Mouse (Mus musculus): ENCODE data around the gene Zdhhc7. TPM values are rescaled to one million over a fixed set of nuclear protein-coding genes. Genes with fewer than 3 reads are reported as not detected.
A peak's percentile ranks its signal among the peaks of the same experiment; 100 is the strongest.

Zdhhc7 gene
- polyA plus RNA-seq (2014; fragmentation: Nextera tagmentation; extraction: Ambion mirVana): 19.5 and 21.8 TPM in 2 replicates

DNA sequence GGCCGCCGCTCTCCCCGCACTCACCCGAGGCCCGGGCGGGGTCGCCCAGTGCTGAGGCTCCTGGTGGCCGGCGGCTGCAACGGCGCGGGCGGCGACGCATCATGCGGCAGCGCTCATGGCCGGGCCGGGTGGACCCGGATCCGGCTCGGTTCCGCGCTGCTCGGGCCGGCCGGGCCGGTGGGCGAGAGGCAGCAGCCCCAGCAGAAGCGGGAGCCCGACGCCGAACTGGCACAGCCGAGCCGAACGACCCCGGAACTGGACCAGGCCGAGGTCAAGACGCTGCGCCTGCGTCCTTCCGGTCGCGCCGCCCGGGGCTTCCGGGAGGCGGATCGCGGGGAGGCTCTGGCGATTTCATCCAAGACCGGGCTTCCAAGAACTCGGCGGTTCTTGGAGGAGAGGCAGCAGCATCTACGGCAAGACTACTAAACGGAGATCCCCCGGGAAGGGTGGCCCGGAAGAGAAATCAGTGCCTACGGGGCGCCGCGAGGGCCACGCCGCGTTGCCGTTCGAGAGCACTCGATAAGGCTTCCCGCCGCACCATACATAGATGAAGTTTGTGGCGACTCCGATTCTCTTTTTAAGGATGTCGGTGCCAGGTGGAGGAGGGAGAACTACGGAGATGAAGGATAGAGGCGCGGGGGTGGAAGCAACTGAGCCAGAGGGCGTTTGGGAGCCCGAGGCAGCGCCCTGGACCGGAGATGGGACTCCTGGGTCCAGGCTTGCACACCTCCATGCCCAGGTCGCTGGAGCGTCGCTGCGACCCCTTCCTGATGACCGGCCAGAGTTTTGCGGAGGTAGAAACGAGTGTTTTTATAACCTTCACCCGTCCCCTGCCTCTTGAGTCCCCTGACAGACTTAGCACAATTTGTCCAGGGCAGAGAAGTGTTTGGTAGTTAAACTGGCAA, at the start of gene Zdhhc7:
Gene Zdhhc7, minus strand, starts transcription at position 415 of the 905 bp plus-strand sequence.
- H3K36me3 ChIP-seq (ENCODE audit: control insufficient read depth, insufficient read depth, low read length): peaks cover 3% of the 10 kb centered on the region; the same call in 1 of the 2 replicates
- WGBS: under 1% methylated on average over 87 of the region's 88 CpGs
- peak; percentile 89 for ATAC-seq

DNA sequence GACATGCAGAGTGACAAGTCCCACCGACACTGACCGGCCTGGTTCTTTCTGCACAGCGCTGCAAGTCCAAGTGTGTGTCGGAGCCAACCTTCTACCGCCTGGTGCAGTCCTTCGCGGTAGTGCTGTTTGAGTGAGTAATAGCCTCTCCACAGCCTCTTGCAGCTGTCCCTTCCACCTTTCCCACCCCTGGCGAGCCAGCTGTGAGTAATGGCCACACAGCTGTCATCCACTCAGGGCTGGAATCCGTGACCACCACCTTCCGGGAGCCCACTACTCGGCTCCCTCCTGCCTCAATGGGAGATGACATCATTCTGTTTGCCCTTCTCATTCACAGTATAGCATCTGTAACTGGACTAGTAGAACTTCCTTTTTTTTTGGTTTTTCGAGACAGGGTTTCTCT, 48.7 kb upstream of the Zdhhc7 start:
- 80% methylated on average over 12 of the region's 12 CpGs for WGBS

More for the DNA sequence above, at the start of gene Zdhhc7:
- no peaks in the 10 kb centered on the region for H3K9me3 ChIP-seq (replicated peaks; ENCODE audit: control insufficient read depth, low read length)
- peak within 1 kb of the TSS; percentile 90 for H3K27ac ChIP-seq (ENCODE audit: low read depth, low read length)
- H3K4me3 ChIP-seq (ENCODE audit: low read depth, low read length): peak within 1 kb of the TSS; percentile 92
- H3K4me2 ChIP-seq (ENCODE audit: low read length): peak within 1 kb of the TSS; percentile 97
- DNase-seq (ENCODE audit: low spot score): peak; percentile 77
- H3K9ac ChIP-seq (ENCODE audit: low read length): peak within 1 kb of the TSS; percentile 90
- H3K27me3 ChIP-seq (replicated peaks; ENCODE audit: control insufficient read depth, insufficient read depth, low read length): no peaks in the 10 kb centered on the region
- H3K4me1 ChIP-seq (ENCODE audit: control insufficient read depth, insufficient read depth, low read length): peaks cover 10% of the 10 kb centered on the region

DNA sequence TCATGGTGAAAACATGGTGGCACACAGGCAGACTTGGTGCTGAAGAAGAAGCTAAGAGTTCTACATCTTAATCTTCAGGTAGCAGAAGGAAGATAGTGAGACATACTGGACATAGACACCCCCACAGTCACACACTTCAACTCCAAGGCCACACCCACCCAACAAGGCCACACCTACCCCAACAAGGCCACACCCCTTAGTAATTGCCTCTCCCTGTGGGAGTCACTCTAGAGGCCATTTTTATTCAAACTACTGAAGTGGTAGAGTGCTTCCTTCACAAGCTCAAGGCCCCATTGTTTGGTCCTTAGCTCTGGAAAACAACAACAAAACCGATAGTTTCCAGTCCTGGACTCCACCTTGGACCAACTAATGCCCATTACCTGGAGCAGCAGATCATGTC, 44.8 kb upstream of the Zdhhc7 start:
- ATAC-seq: no peak
- H3K36me3 ChIP-seq (ENCODE audit: control insufficient read depth, insufficient read depth, low read length): no peaks in the 10 kb centered on the region
- WGBS: 63% methylated on average over 1 of the region's 1 CpGs
- H3K4me2 ChIP-seq (ENCODE audit: low read length): no peak overlapping the region
- no peaks in the 10 kb centered on the region for H3K9me3 ChIP-seq (replicated peaks; ENCODE audit: control insufficient read depth, low read length)
- no peaks in the 10 kb centered on the region for H3K27me3 ChIP-seq (replicated peaks; ENCODE audit: control insufficient read depth, insufficient read depth, low read length)
- no peak overlapping the region for H3K9ac ChIP-seq (ENCODE audit: low read length)
- H3K4me3 ChIP-seq (ENCODE audit: low read depth, low read length): no peak overlapping the region
- H3K4me1 ChIP-seq (ENCODE audit: control insufficient read depth, insufficient read depth, low read length): peaks cover 19% of the 10 kb centered on the region
- DNase-seq (ENCODE audit: low spot score): no peak
- H3K27ac ChIP-seq (ENCODE audit: low read depth, low read length): no peak overlapping the region

More for the DNA sequence above, 48.7 kb upstream of the Zdhhc7 start:
- no peaks in the 10 kb centered on the region for H3K9me3 ChIP-seq (replicated peaks; ENCODE audit: control insufficient read depth, low read length)
- H3K27ac ChIP-seq (ENCODE audit: low read depth, low read length): no peak overlapping the region
- no peaks in the 10 kb centered on the region for H3K27me3 ChIP-seq (replicated peaks; ENCODE audit: control insufficient read depth, insufficient read depth, low read length)
- no peak for ATAC-seq
- no peak overlapping the region for H3K4me2 ChIP-seq (ENCODE audit: low read length)
- no peak for DNase-seq (ENCODE audit: low spot score)
- H3K4me1 ChIP-seq (ENCODE audit: control insufficient read depth, insufficient read depth, low read length): peaks cover 3% of the 10 kb centered on the region
- H3K4me3 ChIP-seq (ENCODE audit: low read depth, low read length): no peak overlapping the region
- peaks cover 7% of the 10 kb centered on the region for H3K36me3 ChIP-seq (ENCODE audit: control insufficient read depth, insufficient read depth, low read length)
- no peak overlapping the region for H3K9ac ChIP-seq (ENCODE audit: low read length)

DNA sequence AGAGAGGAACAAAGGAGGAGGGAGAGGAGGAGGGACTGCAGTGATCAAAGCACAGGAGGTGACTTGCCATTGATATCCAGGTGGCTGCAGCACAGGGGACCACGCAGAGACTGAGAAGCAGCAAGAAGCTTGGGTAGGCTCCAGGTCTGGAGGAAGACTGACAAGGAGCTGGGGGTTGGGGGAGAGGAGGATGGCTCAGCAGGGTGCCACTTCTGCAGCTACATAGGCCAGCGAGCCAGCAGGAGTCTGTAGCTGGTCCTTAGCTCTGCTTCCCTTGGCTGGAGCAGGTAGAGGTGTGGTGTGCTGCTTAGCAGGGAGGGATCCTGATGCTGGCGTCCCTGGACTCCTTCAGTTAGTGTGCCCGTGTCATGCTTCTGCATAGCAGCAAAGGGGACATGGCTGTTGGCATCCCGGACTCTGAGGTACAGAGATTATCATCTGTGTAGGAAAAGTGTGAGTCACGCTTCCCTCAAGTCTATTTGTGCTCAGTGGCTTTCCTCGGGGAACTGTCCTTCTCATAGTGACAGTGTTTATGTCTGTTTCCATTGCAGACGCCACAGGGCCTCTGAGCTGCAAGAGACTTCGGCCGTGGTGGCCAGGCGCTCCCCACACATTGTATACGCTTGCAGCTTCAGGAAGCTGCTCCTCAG, 43.5 kb upstream of the Zdhhc7 start:
- Histone ChIP-seq H3K9me3 (replicated peaks; ENCODE audit: control insufficient read depth, low read length) (no peaks in the 10 kb centered on the region), H3K4me2 (ENCODE audit: low read length) (no peak overlapping the region), H3K9ac (ENCODE audit: low read length) (0 out of 2 replicates have a peak overlapping the region, but pooled peaks have one; percentile 3), H3K27me3 (replicated peaks; ENCODE audit: control insufficient read depth, insufficient read depth, low read length) (no peaks in the 10 kb centered on the region), H3K27ac (ENCODE audit: low read depth, low read length) (peak overlapping the region; percentile 77), H3K4me3 (ENCODE audit: low read depth, low read length) (no peak overlapping the region), H3K36me3 (ENCODE audit: control insufficient read depth, insufficient read depth, low read length) (no peaks in the 10 kb centered on the region), H3K4me1 (ENCODE audit: control insufficient read depth, insufficient read depth, low read length) (peaks cover 19% of the 10 kb centered on the region)
- DNase-seq (ENCODE audit: low spot score): peak; percentile 44
- peak; percentile 78 for ATAC-seq
- 63% methylated on average over 12 of the region's 12 CpGs for WGBS

DNA sequence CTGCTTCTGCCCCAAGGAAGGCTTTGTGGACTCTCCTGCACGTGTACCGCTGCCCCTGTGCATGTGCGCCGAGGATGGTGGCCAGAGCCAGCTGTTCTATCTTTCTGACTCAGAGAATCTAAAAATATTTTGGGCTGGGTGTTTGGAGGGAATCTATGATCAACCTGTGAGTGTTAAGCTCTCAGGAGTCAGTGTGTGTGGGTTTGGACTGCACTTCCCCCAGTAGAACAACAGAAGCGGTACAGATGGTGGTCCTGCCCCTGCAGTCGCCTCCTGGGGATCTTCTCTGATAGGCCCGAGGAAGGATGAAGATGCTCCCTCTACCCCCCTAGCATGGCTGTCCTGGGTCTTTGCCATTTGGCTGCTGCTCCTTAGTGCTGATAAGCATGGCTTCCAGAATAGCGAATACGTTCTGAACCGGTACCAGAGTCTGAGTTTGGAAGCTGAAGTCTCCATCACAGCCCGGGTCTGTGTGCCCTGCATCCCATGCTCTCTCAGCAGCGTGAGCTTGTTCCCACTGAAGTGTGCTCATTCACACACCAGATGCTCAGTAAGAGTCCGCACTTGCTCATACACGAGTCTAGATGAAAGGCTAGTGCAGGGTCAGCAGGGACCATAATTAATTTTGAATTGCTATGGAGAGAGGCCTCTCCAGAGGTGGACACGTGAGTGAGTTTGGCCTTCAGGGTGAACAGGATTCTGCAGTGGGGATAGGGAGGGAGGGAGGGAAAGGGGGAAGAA, 42.8 kb upstream of the Zdhhc7 start:
- Histone ChIP-seq H3K4me2 (ENCODE audit: low read length) (no peak overlapping the region), H3K4me1 (ENCODE audit: control insufficient read depth, insufficient read depth, low read length) (peaks cover 19% of the 10 kb centered on the region), H3K36me3 (ENCODE audit: control insufficient read depth, insufficient read depth, low read length) (no peaks in the 10 kb centered on the region), H3K27ac (ENCODE audit: low read depth, low read length) (peak overlapping the region; percentile 77), H3K27me3 (replicated peaks; ENCODE audit: control insufficient read depth, insufficient read depth, low read length) (no peaks in the 10 kb centered on the region), H3K9me3 (replicated peaks; ENCODE audit: control insufficient read depth, low read length) (no peaks in the 10 kb centered on the region), H3K9ac (ENCODE audit: low read length) (no peak overlapping the region), H3K4me3 (ENCODE audit: low read depth, low read length) (no peak overlapping the region)
- ATAC-seq (peak; percentile 82), DNase-seq (ENCODE audit: low spot score) (peak; percentile 51)
- WGBS: 54% methylated on average over 15 of the region's 15 CpGs

DNA sequence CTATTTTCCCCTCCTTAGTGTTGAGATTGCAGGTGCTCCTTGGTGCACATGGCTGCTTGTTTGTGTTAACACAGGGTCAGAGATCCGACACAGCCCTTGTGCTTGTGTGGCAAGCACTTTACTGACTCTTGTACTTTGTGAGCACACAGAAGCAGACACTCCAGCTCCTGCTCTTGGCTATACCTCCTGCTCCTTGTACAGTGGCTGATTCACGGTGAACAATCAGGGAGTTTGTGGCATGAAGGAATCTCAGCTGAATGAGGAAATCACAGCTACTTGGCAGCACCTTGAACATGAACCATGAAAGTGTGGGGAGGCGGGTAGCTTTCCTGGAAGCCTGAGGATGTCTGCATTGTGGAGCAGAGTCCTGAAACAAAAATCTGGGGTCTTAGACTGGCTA, 39.5 kb upstream of the Zdhhc7 start:
- no peak overlapping the region for H3K4me3 ChIP-seq (ENCODE audit: low read depth, low read length)
- peaks cover 29% of the 10 kb centered on the region for H3K4me1 ChIP-seq (ENCODE audit: control insufficient read depth, insufficient read depth, low read length)
- no peaks in the 10 kb centered on the region for H3K36me3 ChIP-seq (ENCODE audit: control insufficient read depth, insufficient read depth, low read length)
- H3K9ac ChIP-seq (ENCODE audit: low read length): no peak overlapping the region
- H3K4me2 ChIP-seq (ENCODE audit: low read length): no peak overlapping the region
- no peaks in the 10 kb centered on the region for H3K9me3 ChIP-seq (replicated peaks; ENCODE audit: control insufficient read depth, low read length)
- WGBS: 66% methylated on average over 3 of the region's 3 CpGs
- DNase-seq (ENCODE audit: low spot score) (no peak), ATAC-seq (no peak)
- no peak overlapping the region for H3K27ac ChIP-seq (ENCODE audit: low read depth, low read length)
- no peaks in the 10 kb centered on the region for H3K27me3 ChIP-seq (replicated peaks; ENCODE audit: control insufficient read depth, insufficient read depth, low read length)

DNA sequence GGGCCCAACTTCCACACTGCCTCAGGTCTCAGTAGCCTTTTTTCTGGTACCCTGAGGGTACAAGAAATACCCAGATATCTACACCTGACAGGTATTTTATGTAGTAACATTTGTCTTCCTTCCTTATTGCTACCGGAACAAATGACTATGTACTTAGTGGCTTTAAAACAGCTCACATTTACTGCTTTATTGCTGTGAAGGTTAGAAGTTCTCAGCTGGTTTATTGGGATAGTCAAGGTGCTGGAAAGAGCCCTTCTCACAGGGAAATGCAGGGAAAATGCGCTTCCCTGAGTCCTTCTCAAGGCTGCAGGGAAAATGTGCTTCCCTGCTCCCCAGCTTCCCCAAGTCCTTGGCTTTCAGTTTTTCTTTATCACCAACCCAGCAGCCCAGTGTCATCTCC, 37.7 kb upstream of the Zdhhc7 start:
- no peak overlapping the region for H3K27ac ChIP-seq (ENCODE audit: low read depth, low read length)
- H3K4me3 ChIP-seq (ENCODE audit: low read depth, low read length): no peak overlapping the region
- H3K36me3 ChIP-seq (ENCODE audit: control insufficient read depth, insufficient read depth, low read length): no peaks in the 10 kb centered on the region
- H3K4me2 ChIP-seq (ENCODE audit: low read length): no peak overlapping the region
- DNase-seq (ENCODE audit: low spot score) (no peak), ATAC-seq (no peak)
- no peaks in the 10 kb centered on the region for H3K9me3 ChIP-seq (replicated peaks; ENCODE audit: control insufficient read depth, low read length)
- no peak overlapping the region for H3K9ac ChIP-seq (ENCODE audit: low read length)
- no peaks in the 10 kb centered on the region for H3K27me3 ChIP-seq (replicated peaks; ENCODE audit: control insufficient read depth, insufficient read depth, low read length)
- H3K4me1 ChIP-seq (ENCODE audit: control insufficient read depth, insufficient read depth, low read length): peaks cover 17% of the 10 kb centered on the region; the same call in 1 of the 2 replicates
- 85% methylated on average over 2 of the region's 2 CpGs for WGBS

DNA sequence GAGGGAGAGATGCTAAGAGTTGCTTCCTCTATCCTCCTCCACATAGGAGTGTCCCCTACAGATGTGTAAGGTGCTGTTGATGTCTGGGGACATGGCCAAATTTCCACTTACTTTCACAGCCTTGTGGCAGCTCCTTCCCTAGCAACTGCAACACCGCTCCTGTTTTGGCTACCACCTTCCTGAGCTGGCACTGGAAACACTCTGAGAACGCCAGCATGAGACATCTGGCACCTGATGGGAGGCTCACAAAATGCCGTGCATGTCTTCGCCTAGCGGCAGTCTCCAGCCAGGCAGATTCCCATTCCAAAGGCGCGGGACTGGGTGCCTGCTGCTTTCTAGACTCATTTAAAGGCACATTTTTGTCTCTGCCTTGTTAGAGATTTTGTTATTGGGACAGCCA, 35.3 kb upstream of the Zdhhc7 start:
- DNase-seq (ENCODE audit: low spot score): peak; percentile 88
- Histone ChIP-seq H3K4me1 (ENCODE audit: control insufficient read depth, insufficient read depth, low read length) (peaks cover 11% of the 10 kb centered on the region; the same call in 1 of the 2 replicates), H3K9ac (ENCODE audit: low read length) (no peak overlapping the region), H3K27ac (ENCODE audit: low read depth, low read length) (peak overlapping the region; percentile 61), H3K36me3 (ENCODE audit: control insufficient read depth, insufficient read depth, low read length) (no peaks in the 10 kb centered on the region), H3K4me2 (ENCODE audit: low read length) (no peak overlapping the region), H3K27me3 (replicated peaks; ENCODE audit: control insufficient read depth, insufficient read depth, low read length) (no peaks in the 10 kb centered on the region), H3K9me3 (replicated peaks; ENCODE audit: control insufficient read depth, low read length) (no peaks in the 10 kb centered on the region), H3K4me3 (ENCODE audit: low read depth, low read length) (no peak overlapping the region)
- 34% methylated on average over 7 of the region's 7 CpGs for WGBS
- peak; percentile 90 for ATAC-seq

Data from forebrain, embryonic 14.5 days (tissue).